Mouse (Mus musculus) megakaryocyte, embryonic 14.5 days (primary cell): ENCODE measurements around the gene Oprm1.

Source experiments
- FLI1 ChIP-seq: IDR thresholded peaks from 2 replicates; pipeline ENCODE4 v1.6.1; 2012; ENCODE audit warnings: low read length, inconsistent platforms, mixed read lengths
- GATA1 ChIP-seq: IDR thresholded peaks from 3 replicates; pipeline ENCODE4 v1.6.1; 2012; ENCODE audit warnings: mixed read lengths, low read length, inconsistent platforms, borderline replicate concordance

GRCm38 (mm10) chr10:6979789-6980188 lies 221.5 kb downstream of the Oprm1 start:
- TF ChIP-seq GATA1 (no peak), FLI1 (no peak)
